Mouse (Mus musculus): ENCODE data around the gene Lta.

The Lta gene

DNA sequence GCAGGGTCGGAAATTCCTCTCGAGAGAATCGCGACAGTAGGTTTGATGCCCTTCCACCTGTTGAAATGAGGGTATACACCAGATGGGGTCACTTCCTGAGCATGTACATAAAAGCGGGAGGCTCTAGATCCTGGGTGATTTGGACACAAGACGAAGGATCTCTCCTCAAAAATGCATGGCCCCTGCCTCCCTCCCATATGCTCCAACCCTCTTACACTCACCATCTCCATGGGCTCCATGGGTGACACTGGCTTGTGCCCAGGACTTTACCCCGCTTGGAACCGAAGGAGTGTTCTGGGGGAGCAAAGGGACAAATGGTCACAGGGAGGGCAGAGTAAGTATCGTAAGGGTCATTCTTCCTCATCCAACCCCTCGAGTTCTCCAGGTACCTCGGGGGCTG, 43.7 kb downstream of the Lta start:
- DNase-seq (ENCODE audit: extremely low spot score, low spot score): no peak

DNA sequence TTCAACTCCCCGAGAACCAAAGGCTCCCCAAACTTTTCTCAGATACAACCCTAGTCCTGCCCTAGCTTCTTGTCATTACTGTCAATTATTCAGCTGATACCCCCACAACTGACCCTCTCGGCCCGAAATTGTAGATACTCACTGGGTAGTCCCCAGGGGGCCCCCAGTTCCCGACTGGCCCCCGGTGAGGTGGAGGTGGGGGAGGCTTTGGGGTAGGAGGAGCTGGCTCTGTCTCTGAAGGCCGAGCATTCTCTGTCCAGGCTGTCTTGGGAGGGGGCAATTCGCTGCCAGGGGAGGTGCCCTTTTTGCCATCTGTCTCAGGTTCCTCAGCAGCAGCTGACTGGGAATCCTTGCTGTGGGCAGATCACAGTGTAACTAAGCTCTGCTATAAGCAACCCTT, 45.5 kb downstream of the Lta start:
- DNase-seq (ENCODE audit: extremely low spot score, low spot score): no peak

DNA sequence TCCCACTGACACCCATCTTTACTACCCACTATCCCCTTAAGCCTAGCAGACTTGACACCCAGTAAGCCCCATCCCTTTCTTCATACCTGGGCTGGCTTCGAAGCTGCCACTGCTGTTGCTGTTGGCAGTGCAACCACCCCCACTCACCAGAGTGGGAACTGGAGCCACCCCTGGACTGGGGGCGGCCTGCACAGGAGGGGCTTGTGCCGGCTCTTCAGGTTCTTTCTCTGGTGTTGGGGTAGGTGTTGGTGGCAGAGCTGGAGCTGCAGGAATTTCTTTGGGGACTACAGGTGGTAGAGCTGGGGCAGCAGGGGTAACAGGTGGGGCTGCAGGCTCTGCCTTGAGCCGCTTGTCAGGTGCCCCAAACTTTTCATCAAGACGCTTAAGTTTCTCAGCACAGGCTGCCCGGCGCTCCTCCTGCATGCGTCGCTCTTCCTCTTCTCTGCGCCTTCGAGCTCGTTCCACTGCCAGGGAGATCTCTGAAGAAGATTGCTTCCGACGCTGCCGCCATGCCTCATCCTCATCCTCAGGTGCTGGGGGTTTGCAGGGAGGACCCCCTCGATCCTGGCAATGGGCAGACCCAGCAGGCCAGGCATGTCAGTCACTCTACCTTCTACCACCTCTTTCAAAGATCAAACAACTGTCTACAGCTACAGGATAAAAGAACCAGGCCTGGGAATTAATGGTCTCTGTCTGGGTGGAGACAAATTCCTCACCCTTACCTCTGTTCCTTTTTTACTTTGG, 46.1 kb downstream of the Lta start:
- no peak for DNase-seq (ENCODE audit: extremely low spot score, low spot score)

DNA sequence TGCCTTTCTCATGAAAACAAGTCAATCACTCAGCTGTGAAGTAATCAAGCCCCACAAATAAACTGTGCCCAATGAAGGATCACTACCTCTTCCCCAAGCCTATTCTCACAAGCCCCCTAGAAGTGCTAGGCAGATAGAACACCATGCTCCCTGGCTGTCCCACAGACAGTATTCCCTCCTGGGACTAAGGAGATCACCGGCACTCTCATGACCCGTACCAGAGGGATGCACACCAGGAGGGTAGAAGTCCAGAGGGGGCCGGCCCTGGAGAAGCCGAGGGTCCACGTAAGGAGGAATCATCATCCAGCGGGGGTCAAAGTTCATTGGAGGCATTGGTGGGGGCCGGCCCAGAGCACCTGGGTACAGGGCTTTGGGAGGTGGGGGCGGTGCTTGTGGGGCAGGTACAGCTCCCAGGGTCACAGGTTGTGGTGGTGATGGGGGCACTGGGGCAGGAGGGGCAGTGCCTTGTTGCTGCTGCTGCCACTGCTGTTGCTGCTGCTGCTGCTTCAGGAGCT, 47.4 kb downstream of the Lta start:
- no peak for DNase-seq (ENCODE audit: extremely low spot score, low spot score)

DNA sequence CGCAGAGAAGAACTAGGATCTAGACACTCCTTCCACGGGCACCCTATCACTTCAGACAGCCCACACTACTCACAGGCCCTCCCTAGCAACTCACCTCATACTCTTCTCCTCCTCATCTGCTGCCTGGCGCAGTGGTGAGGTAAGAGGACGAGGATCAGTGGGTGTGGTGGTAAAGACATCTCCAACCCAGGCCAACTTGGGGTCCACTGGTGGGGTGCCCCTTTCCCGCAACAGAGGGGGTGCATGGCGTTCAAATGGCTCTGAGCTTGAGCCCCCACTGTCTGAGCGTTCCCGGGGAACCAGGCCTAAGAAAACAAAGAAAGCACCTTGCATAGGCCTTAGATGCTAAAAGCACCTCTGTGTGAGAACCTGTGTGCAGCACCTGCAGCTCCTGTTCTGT, 47.9 kb downstream of the Lta start:
- no peak for DNase-seq (ENCODE audit: extremely low spot score, low spot score)

DNA sequence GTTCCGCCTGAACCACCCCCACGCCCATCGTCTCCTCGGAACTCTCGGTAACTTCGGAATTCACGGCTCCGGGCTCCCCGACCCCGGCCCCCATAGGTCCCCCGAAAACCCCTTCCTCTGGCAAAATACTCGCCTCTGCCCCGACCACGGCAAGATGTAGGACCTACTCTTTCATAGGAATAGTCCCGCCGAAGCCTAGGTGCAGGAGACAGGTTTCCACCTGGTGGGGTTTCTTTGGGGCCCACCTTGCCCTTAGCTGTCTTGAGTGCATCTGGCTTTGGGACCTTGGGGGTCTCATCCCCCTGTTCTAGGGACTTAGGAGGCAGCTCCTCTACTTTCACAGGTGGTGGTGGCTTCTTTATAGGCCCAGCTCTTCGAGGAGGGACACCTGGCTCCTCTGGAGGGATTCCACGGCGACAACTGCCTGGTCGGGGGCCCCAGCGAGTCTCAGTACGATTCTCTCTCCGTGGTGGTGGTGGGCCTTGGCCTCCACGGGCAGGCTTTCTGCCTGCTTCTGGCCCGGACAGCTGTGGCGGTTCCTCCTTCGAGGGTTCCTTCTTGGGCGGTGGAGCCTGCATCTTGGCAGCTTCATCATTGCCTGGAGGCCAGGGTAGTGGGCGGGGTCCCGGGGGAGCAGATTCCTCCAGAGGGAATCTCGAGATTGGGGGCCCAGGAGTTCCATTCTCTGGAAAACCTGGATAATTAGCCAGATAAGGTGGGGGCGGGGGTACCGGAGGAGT, 48.5 kb downstream of the Lta start:
- DNase-seq (ENCODE audit: extremely low spot score, low spot score): no peak

DNA sequence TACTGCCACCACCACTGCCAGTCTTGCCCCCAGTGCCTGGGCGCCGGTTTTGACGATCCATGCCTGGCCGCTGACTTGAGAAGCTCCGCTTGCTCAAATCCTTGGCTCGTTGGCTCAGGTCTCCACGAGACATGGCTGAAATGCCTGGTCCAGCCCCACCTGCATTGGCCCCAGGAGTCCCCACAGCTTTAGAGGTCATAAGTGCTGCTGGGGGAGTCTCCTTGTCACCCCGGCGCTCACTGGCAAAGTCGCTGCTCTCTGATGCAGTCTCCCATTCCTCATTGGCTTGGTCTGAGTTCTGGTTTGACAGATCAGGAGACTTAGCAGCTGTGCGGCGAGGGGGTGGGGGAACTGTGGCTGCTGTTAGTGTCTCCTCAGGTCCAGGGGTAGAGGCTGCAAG, 49.7 kb downstream of the Lta start:
- DNase-seq (ENCODE audit: extremely low spot score, low spot score): no peak

DNA sequence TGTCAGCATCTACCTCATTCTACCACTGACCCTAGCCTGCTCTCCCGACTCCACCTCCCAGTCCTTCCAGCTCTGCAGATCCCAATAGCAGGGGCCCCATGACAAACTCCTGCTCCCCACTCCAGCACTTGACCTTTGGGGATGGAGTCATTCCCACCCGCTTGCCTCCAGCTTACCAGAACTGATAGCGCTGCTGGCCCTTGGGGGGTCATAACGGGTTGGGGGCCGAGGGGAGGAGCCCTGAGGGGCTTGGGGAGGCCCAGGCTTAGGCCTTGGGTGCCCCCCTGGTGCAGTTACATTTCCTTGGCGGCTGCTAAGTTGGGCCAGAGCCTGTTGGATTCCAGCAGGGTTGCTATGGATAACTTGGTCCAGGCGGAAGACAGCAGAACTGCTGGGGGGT, 50.5 kb downstream of the Lta start:
- DNase-seq (ENCODE audit: extremely low spot score, low spot score): no peak

DNA sequence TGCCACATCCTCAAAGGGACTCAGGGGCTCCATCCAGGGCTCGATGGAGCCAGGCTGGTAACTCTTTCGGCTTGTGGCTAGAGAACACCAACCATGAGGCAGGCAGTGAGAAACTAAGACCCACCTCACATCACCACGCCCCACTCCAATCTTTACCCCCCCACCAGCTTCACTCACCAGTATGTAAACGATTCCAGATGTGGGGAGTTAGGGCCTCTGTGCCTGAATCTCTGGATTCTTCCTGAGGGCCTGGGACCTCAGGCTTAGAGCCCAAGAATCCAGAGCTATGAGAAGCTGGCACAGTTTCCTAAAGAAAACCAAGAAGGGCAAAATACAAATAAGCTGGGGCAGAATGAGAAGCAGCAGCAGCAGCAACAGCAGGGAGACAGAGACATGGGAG, 51.2 kb downstream of the Lta start:
- no peak for DNase-seq (ENCODE audit: extremely low spot score, low spot score)
